Mouse (Mus musculus) sigmoid colon, adult 10 weeks (tissue): ENCODE measurements around the gene Bspry. TPM values are rescaled to one million over a fixed set of nuclear protein-coding genes. Genes with fewer than 3 reads are reported as not detected.

Experiments used
- polyA plus RNA-seq: library from polyadenylated mRNA; stranded (reverse); fragments of 350-450 nt; fragmentation: Illumina TruSeq; extraction: RNeasy Lipid Tissue Mini Kit (QIAGEN cat#74804); gene quantifications from one replicate; pipeline ENCODE4 v1.2.3, GENCODE M21; 2014; ENCODE audit warnings: low read depth, low replicate concordance

The Bspry gene
- polyA plus RNA-seq, result 17.8 TPM

DNA sequence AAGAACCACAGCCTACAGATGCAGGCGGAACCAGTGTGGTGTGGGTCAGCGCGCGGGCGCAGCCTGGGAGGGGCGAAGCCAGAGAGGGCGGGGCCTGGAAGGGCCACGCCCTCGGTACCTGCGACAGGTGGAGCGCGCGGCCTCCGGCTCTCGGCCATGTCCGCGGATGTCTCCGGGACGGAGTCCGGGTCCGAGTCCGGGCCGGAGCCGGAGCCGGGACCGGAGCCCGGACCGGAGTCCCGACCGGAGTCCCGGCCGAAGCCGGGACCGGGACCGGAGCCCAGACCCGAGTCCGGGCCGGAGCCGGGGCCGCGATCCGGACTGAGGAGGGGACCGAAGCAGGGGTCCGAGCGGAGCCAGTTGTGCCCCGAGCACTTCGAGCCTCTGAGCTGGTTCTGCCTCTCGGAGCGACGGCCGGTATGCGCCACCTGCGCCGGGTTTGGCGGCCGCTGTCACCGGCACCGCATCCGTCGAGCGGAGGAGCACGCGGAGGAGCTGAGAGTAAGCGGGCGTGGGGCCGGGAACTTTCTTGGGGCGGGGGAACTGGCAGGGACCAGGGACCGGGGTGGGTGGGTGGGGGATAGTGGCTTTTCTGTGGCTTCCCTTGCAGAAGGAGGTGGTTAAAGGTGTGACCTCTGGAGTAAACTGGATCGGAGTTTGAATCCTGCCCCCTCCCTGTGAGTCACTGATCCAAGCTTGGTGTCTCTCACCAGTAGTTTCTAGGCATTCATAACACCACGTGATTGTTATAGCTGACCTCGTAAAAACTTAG lies at the start of gene Bspry:
Gene Bspry (plus strand): TSS at position 117 of the 772 bp plus-strand sequence.

DNA sequence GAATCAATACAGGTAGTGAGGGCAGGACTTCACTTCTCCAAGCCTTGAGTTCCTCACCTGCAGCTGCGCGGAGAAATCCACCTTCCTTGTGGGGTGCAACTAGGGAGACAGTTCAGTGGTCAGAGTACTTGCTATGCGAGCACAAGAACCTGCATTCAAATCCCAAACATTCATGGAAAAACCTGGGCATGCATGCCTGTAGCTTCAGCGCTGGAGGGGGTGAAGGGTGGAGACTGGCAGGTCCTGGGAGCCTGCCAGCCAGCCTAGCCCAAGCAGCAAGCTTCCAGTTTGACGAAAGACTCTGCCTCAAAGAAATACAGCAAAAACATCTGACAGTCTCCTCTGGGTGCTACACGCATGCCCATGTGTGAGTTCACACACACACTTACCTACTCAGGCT lies 44.8 kb upstream of the Bspry start, which contains the start of gene Rnf183:
Gene Rnf183 (minus strand): TSS at position 172 of the 400 bp plus-strand sequence.

DNA sequence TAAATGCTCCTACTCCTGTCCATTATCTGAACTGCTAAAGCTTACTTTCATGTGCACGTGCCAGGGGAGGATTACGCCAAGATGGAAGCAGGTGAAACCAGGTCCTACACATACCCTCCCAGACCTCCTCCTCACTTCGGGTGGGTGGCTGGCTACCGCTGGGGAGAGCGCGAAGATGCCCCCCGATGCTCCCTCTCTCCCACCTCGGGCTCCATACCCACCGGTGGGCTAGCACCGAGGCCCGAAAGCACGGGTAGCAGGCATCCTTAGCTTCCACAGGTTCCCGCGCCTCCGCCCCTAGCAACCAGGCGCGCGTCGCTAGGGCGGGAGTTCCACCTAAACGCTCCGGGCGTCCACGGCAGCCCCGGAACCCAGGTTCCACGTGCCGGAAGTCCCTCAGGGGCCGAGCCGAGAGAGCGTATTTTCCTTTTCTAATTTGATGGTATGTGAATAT lies 9.2 kb upstream of the Bspry start, which contains the start of gene Wdr31:
Gene Wdr31 (minus strand): TSS at position 299 of the 454 bp plus-strand sequence.

GRCm38 (mm10) chr4:62503374-62503970 lies 23.6 kb downstream of the Bspry start, which contains the start of gene Hdhd3:
Hdhd3 (minus strand) TSS chr4:62503467.

DNA sequence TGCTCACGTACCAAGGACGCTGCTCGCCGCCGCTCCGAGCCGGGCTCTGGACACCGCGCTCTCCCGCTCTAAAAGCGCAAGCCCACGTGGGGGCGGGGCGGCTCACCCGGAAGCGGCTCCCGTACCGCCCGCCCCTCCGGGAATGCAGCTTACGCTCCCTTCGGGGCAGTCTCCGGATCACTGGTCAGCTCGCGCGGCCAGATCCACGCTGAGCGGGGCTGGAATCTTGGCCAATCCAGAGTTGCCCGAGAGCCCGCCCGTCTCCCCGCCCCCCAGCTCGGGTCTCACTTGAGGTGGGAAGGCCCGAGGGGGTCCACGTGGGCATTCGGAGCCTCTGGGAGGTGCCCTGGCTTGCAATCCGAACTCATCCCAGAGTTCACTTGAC lies 40.0 kb downstream of the Bspry start, which contains the start of gene Alad:
Gene Alad (minus strand): TSS at position 70 of the 385 bp plus-strand sequence.

DNA sequence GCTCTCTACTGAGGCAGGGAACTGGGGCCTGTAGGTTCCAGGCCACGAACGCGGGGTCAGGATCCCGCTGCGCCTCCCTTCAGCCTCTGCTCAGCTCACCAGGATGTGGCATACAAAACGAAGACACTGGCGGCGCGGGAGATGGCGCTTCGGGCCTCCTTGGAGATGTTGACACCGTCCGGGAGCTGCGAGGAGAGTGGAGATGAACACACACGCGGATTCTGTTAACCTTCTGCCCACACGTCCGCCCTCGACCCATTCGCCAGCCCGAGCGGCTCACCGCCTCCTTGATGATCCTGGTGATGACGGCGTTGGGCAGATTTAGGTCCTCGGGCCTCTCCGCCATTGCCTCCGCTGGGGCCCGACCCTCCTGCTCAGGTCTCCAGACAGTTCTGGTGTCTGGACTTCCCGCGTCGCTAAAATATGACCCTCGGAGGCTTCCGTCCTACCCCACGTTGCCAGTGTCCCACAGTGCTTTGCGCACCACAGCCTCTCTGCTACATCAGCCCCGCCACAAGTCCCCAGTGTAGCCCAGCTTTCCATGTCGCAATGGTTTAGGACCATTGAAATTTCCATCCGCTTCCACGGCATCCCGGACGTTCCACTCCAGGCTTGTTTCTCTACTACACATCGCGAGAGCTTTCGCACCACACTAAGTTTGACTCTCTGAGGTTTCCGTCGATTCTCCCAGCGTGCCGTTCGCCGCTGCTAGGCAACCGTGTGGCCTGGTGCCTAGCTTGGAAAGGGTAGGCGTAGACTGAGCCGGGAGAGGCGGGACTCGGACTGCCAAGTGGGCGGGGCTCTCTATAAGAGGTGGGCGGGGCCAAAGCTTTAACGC lies 45.0 kb downstream of the Bspry start, which contains the start of the genes Pole3 and 4933430I17Rik:
Gene Pole3 (minus strand): TSS at position 418 of the 838 bp plus-strand sequence.
Gene 4933430I17Rik (plus strand): TSS at position 719 of the 838 bp plus-strand sequence.

Other genes starting within 250 kb of the Bspry start
- gene Zfp37, start 249.0 kb upstream of the Bspry start, polyA plus RNA-seq, result 43.4 TPM
- 8.1 TPM for gene Slc31a2, start 217.5 kb upstream of the Bspry start, polyA plus RNA-seq
- 19.7 TPM for gene Fkbp15, start 119.5 kb upstream of the Bspry start, polyA plus RNA-seq
- 274 TPM for gene Slc31a1, start 119.3 kb upstream of the Bspry start, polyA plus RNA-seq
- 59.5 TPM for gene Cdc26, start 71.4 kb upstream of the Bspry start, polyA plus RNA-seq
- gene Prpf4, start 71.3 kb upstream of the Bspry start, polyA plus RNA-seq, result 8.2 TPM
- gene Rnf183, start 44.8 kb upstream of the Bspry start, polyA plus RNA-seq, result not detected
- gene Wdr31, start 9.2 kb upstream of the Bspry start, polyA plus RNA-seq, result 1.4 TPM
- gene Hdhd3, start 23.4 kb downstream of the Bspry start, polyA plus RNA-seq, result not detected
- gene Alad, start 39.9 kb downstream of the Bspry start, polyA plus RNA-seq, result 0.88 TPM
- 29.6 TPM for gene Pole3, start 45.0 kb downstream of the Bspry start, polyA plus RNA-seq
- gene 4933430I17Rik, start 45.3 kb downstream of the Bspry start, polyA plus RNA-seq, result 0.32 TPM
- gene Rgs3, start 79.8 kb downstream of the Bspry start, polyA plus RNA-seq, result 4.2 TPM